Mouse (Mus musculus) bone marrow, adult 2 months (tissue): ENCODE measurements around the gene Heg1.

Experiments used
- CTCF ChIP-seq: fragments of 200-500 bp; IDR thresholded peaks from 2 replicates; pipeline ENCODE4 v1.5.1; 2011; ENCODE audit warnings: low read length, control low read depth; ENCODE audit not compliant: control insufficient read depth, insufficient read depth
- POLR2A ChIP-seq: fragments of 200-500 bp; IDR thresholded peaks from 2 replicates; pipeline ENCODE4 v1.6.1; 2011; ENCODE audit warnings: low read depth, mild to moderate bottlenecking, control low read depth, low read length, borderline replicate concordance; ENCODE audit not compliant: control insufficient read depth

DNA sequence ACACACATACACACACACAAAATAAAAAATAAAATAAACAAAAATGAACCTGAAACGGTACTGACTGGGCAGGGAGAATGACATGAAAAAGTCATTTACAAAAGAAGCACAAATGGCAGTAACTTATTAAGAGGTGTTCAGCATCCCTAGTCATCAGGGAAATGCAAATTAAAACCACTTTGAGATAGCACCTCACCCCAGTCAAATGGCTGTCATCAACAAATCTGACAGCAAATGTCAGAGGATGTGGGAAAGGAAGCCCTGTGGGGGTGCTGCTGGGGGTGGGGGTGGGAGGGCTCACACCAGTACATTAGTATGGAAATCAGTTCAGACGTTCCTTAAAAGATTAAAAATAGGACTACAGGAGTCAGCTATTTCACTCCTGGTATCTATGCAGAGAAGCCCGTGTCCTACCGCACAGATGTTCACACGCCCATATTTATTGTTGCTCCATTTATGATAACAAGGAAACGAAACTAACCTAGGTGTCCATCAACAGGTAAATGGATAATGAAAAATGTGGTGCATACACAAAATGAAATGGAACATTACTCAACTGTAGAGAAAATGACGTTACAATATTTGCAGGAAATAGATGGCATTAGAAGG is 63.3 kb downstream of the Heg1 start:
- TF ChIP-seq POLR2A (no peak), CTCF (no peak)
